Mouse (Mus musculus) embryonic facial prominence, embryonic 15.5 days (tissue): ENCODE measurements at regions not wholly inside any gene's neighbourhood (a gene's known extent, or its start where the extent isn't known, plus 50 kb on each side); places are given as distances from the start of the nearest gene placed in this dataset.
"Not testable (repeated sequence)": the region's sequence is repeated elsewhere in the genome, so short reads cannot be mapped to it uniquely, and the experiment has no call there.

Experiments used
- ATAC-seq: fragments of 200-750 bp; cut with Nextera tagmentation; 2 replicates; pipeline ENCODE4 v1.8.0; 2017; ENCODE audit warnings: low read depth, moderate TSS enrichment; ENCODE audit not compliant: insufficient number of reproducible peaks, low FRiP score, low TSS enrichment
- H3K27ac ChIP-seq: fragments of 300-500 bp; sonication (generic); replicated peaks from 2 replicates; pipeline ENCODE4 v1.5.1; 2015; ENCODE audit warnings: mild to moderate bottlenecking, inconsistent platforms
- H3K27me3 ChIP-seq: fragments of 300-500 bp; sonication (generic); 2 replicates; pipeline ENCODE4 v1.6.1; 2015; ENCODE audit warnings: inconsistent platforms
- H3K36me3 ChIP-seq: fragments of 300-500 bp; sonication (generic); 2 replicates; pipeline ENCODE4 v1.6.1; 2015; ENCODE audit warnings: mild to moderate bottlenecking, inconsistent platforms
- H3K4me1 ChIP-seq: fragments of 300-500 bp; sonication (generic); 2 replicates; pipeline ENCODE4 v1.6.1; 2015; ENCODE audit warnings: inconsistent platforms
- H3K4me2 ChIP-seq: fragments of 300-500 bp; sonication (generic); replicated peaks from 2 replicates; pipeline ENCODE4 v1.6.1; 2015; ENCODE audit warnings: mild to moderate bottlenecking, inconsistent platforms
- H3K4me3 ChIP-seq: fragments of 300-500 bp; sonication (generic); replicated peaks from 2 replicates; pipeline ENCODE4 v1.5.1; 2015; ENCODE audit warnings: mild to moderate bottlenecking, inconsistent platforms
- H3K9ac ChIP-seq: fragments of 300-500 bp; sonication (generic); 2 replicates; pipeline ENCODE4 v1.6.1; 2015; ENCODE audit warnings: inconsistent platforms
- H3K9me3 ChIP-seq: fragments of 300-500 bp; sonication (generic); replicated peaks from 2 replicates; pipeline ENCODE4 v1.6.1; 2016; ENCODE audit warnings: inconsistent platforms
- WGBS: fragments of 180-500 bp; shearing (Covaris S2); methylation state at CpG from one replicate; pipeline ENCODE4 v1.1.7; 2015; 5-methylcytosine and 5-hydroxymethylcytosine counted together

- Histone ChIP-seq H3K4me2 (no peak overlapping the region), H3K9ac (no peak overlapping the region), H3K9me3 (0 out of 2 replicates have a peak, but pooled peaks cover 8% of the 10 kb centered on the region), H3K4me1 (no peaks in the 10 kb centered on the region), H3K36me3 (no peaks in the 10 kb centered on the region), H3K27ac (no peak overlapping the region), H3K4me3 (no peak overlapping the region), H3K27me3 (no peaks in the 10 kb centered on the region)
- WGBS: 97% methylated on average over 1 of the region's 1 CpGs
- ATAC-seq: no peak
Measured at GRCm38 (mm10) chr6:6330271-6330670, 113.3 kb upstream of the Slc25a13 start.

DNA sequence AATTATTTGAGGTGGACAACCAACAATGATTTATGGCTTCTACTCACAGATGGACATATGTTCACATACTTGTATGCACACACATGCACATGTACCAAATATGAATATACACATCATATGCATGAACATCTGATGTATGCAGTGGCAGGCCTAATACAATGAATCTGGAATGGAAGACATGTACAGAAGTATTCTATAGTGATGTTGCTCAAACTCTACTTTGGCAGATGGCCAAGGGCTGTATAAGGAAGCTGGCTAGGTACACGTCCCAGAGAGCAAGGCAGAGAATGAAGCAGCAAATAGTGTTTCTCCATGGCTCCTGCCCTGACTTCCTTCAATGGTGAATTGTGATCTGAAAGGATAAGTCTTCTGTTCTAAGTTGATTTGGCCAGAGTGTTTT, 108.5 kb upstream of the Slc25a13 start:
- H3K9ac ChIP-seq: no peak overlapping the region

DNA sequence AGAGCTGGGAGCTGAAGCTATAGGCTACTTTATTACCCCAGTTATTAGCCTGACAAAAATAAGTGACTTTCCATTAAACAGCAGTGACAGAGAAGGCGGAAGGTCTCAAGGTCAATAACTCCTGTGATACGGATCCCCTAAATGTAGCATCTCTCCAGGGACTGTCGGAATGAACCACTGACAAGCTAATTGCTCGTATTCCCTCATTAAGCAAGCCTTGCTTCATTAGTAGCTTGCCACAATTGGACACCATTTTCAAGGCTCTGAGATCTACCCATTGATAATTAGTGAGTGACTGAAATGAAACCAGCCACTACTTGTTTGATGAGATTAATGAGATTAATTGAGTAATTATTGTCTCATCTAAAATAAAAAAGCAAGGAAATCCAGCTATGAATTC, 99.8 kb upstream of the Slc25a13 start:
- Histone ChIP-seq H3K4me1 (no peaks in the 10 kb centered on the region), H3K4me2 (no peak overlapping the region), H3K27ac (no peak overlapping the region), H3K4me3 (no peak overlapping the region), H3K36me3 (no peaks in the 10 kb centered on the region), H3K27me3 (no peaks in the 10 kb centered on the region), H3K9ac (no peak overlapping the region), H3K9me3 (no peaks in the 10 kb centered on the region)
- ATAC-seq: no peak
- WGBS: 41% methylated on average over 4 of the region's 4 CpGs

More for the DNA sequence above, 108.5 kb upstream of the Slc25a13 start:
- Histone ChIP-seq H3K4me1 (no peaks in the 10 kb centered on the region), H3K27me3 (no peaks in the 10 kb centered on the region; the same call in 1 of the 2 replicates), H3K27ac (no peak overlapping the region), H3K4me3 (no peak overlapping the region), H3K36me3 (no peaks in the 10 kb centered on the region), H3K4me2 (no peak overlapping the region), H3K9me3 (0 out of 2 replicates have a peak, but pooled peaks cover 8% of the 10 kb centered on the region)
- 14% methylated on average over 1 of the region's 1 CpGs for WGBS
- no peak for ATAC-seq

GRCm38 (mm10) chr6:6313171-6313570, 96.2 kb upstream of the Slc25a13 start:
- H3K9ac ChIP-seq: no peak overlapping the region
- H3K4me3 ChIP-seq: no peak overlapping the region
- H3K9me3 ChIP-seq: no peaks in the 10 kb centered on the region
- H3K36me3 ChIP-seq: no peaks in the 10 kb centered on the region
- H3K4me2 ChIP-seq: no peak overlapping the region
- no peak for ATAC-seq
- WGBS: 78% methylated on average over 6 of the region's 6 CpGs
- H3K4me1 ChIP-seq: no peaks in the 10 kb centered on the region
- H3K27ac ChIP-seq: no peak overlapping the region
- H3K27me3 ChIP-seq: no peaks in the 10 kb centered on the region

GRCm38 (mm10) chr6:6310213-6310612, 93.2 kb upstream of the Slc25a13 start:
- H3K9ac ChIP-seq: no peak overlapping the region
- 75% methylated on average over 3 of the region's 3 CpGs for WGBS
- ATAC-seq: no peak
- H3K27ac ChIP-seq: no peak overlapping the region
- H3K4me3 ChIP-seq: no peak overlapping the region
- no peaks in the 10 kb centered on the region for H3K36me3 ChIP-seq
- H3K4me1 ChIP-seq: no peaks in the 10 kb centered on the region
- peaks cover 6% of the 10 kb centered on the region for H3K27me3 ChIP-seq
- no peaks in the 10 kb centered on the region for H3K9me3 ChIP-seq
- no peak overlapping the region for H3K4me2 ChIP-seq

DNA sequence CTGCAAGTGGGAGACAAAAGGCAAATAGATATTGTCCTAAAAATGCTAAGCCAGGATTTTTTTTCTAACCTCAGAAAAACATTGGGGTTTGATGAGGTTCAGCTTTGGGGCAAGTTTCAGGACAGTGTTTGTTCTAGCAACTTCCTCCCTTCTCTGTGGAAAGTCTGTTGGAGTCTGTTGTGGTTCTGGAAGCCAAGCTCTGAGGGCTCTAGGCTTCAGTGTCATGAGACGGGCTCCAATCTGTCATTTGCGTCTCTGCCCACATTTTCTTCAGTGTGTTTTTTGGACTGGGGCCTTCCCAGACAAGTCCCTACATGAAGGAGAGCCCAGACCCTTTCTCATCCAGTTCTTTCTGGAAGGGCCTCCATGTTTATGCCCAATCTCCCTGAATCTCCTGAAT, 90.6 kb upstream of the Slc25a13 start:
- H3K9ac ChIP-seq: no peak overlapping the region
- no peaks in the 10 kb centered on the region for H3K36me3 ChIP-seq
- WGBS: 55% methylated on average over 2 of the region's 2 CpGs
- ATAC-seq: no peak
- no peak overlapping the region for H3K4me3 ChIP-seq
- H3K9me3 ChIP-seq: no peaks in the 10 kb centered on the region
- no peak overlapping the region for H3K4me2 ChIP-seq
- H3K27me3 ChIP-seq: peaks cover 6% of the 10 kb centered on the region
- H3K27ac ChIP-seq: no peak overlapping the region
- no peaks in the 10 kb centered on the region for H3K4me1 ChIP-seq

DNA sequence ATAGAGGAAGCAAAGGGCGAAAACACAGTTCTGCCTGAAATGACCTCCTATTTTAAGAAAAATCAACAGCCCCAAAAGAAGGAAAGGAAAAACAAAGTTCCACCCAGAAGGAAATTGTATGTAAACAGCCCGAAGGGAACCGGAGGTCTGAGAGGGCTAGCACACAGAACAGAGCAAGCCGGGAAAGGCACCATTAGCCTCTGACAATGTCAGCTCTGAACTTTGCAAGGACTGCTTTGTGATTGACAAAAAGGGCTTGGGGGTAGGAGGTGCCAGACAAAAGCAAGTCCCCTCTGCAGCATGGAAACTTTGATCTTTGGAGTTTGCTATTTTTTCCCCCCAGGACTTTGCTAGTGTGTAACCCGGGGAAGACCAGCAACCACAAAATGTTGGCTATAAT, 86.8 kb upstream of the Slc25a13 start:
- H3K27ac ChIP-seq: no peak overlapping the region
- no peaks in the 10 kb centered on the region for H3K9me3 ChIP-seq
- H3K27me3 ChIP-seq: peaks cover 6% of the 10 kb centered on the region
- no peak overlapping the region for H3K4me2 ChIP-seq
- H3K36me3 ChIP-seq: no peaks in the 10 kb centered on the region
- H3K4me3 ChIP-seq: no peak overlapping the region
- H3K4me1 ChIP-seq: no peaks in the 10 kb centered on the region
- WGBS: 19% methylated on average over 5 of the region's 5 CpGs
- ATAC-seq: no peak
- H3K9ac ChIP-seq: no peak overlapping the region

DNA sequence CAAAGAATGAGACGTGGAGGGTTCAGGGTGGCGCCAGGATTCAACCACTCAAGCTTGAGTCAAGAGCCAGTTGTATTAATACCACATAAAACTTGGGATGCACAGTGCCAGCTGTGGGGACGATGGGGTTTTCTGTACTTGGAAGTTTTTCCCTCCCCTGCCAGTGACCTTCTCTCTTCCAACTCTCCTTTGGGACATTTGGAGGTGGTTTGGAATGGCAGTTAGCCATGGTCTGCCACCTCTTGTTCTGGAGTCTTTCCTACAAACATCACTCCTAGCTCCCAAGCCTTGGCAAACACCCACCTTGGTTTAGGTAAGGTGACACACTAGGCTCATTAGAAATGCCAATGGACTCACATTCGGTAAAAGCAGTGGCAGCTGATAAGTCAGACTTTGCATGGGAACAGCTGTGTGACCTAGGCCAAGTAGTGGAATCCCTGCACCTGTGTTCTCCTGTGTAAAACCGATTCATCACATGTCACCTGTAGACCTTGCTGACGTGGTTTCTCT, 84.1 kb upstream of the Slc25a13 start:
- Histone ChIP-seq H3K4me2 (no peak overlapping the region), H3K4me3 (no peak overlapping the region), H3K27me3 (peaks cover 6% of the 10 kb centered on the region), H3K27ac (no peak overlapping the region), H3K9ac (no peak overlapping the region), H3K9me3 (no peaks in the 10 kb centered on the region), H3K4me1 (no peaks in the 10 kb centered on the region), H3K36me3 (no peaks in the 10 kb centered on the region)
- WGBS: 82% methylated on average over 6 of the region's 6 CpGs
- ATAC-seq: no peak

DNA sequence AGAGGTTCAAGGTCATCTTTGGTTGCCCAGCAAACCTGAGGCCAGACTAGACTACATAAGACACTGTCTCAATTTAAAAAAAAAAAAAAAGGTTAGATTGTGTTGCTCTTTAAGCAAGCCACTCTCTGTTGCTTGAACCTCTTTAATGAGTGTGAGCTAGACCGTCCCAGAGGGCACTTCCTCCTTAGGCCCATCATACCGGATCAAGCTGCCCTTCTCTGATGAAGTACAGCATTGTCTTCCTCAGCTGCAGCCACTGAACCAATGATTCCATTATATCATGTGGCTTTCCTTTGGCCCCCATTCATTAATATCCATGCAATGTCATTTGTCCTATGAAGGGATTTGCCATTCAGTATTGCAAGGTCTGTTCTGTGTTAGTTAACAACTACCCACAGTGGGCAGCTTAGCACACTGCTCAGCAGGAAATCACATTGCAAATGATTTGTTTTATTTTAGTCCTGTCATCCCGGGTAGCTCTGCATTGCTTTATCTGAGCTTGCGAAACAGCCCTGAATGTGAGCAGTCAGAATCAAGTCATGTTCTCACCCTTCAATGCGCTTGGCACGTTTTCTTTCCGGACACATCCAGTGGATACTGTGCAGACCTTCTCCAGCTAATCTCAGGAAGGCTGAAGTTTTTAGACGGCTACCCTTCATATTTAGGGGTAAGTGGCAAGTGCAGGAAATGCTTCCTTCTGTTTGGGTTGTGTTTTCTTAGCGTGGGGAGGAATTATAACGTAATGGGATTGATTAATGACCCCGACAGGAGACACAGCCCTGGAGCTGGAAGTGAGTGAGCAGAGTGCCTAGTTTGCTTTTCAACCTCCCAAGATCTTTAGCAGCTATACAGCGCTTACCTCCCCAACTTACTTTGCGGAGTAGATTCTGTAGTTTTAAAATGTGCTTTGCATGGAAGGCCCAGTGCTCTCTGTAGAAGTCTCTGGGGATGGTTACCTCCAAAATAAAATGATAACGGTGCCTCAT, 82.2 kb upstream of the Slc25a13 start:
- Histone ChIP-seq H3K4me3 (no peak overlapping the region), H3K27me3 (no peaks in the 10 kb centered on the region), H3K4me1 (no peaks in the 10 kb centered on the region), H3K9me3 (no peaks in the 10 kb centered on the region), H3K36me3 (no peaks in the 10 kb centered on the region), H3K4me2 (no peak overlapping the region), H3K27ac (no peak overlapping the region), H3K9ac (no peak overlapping the region)
- 57% methylated on average over 14 of the region's 14 CpGs for WGBS
- no peak for ATAC-seq

GRCm38 (mm10) chr6:6295551-6295950, 78.6 kb upstream of the Slc25a13 start:
- H3K9me3 ChIP-seq, H3K4me3 ChIP-seq, ATAC-seq, H3K36me3 ChIP-seq, H3K27me3 ChIP-seq, H3K27ac ChIP-seq, H3K4me2 ChIP-seq, H3K9ac ChIP-seq, H3K4me1 ChIP-seq: not testable (repeated sequence)
- WGBS: 79% methylated on average over 2 of the region's 2 CpGs

DNA sequence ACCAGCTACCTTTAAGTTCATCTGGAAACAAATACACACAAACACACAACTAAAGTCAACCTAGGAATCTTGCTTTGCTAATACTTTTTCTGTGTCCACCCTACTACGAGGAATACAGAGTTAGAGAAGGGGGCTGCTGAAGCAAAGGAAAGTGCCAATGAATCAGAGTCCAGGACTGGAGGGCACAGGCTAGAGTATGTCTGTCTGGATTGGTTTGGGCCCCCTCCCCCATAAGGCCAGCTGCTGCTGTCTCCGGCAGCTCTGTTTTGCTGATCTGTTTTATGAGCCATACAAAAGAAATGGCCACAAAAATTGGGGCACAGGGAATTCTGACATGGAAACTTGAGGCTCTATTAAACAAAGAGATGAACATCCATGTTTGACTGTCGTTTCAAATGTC, 74.8 kb upstream of the Slc25a13 start:
- Histone ChIP-seq H3K4me3 (no peak overlapping the region), H3K27ac (no peak overlapping the region), H3K27me3 (no peaks in the 10 kb centered on the region), H3K9me3 (no peaks in the 10 kb centered on the region), H3K4me2 (no peak overlapping the region), H3K4me1 (no peaks in the 10 kb centered on the region; the same call in 1 of the 2 replicates), H3K9ac (no peak overlapping the region), H3K36me3 (no peaks in the 10 kb centered on the region)
- 35% methylated on average over 3 of the region's 3 CpGs for WGBS
- ATAC-seq: no peak
